Mouse (Mus musculus) intestine, embryonic 16.5 days (tissue): Measurements from ENCODE around the gene Lrmda. TPM values are rescaled to one million over a fixed set of nuclear protein-coding genes. Genes with fewer than 3 reads are reported as not detected.

Source experiments
- ATAC-seq: fragments of 200-750 bp; cut with Nextera tagmentation; 2 replicates; pipeline ENCODE4 v1.8.0; 2017; ENCODE audit warnings: moderate TSS enrichment, moderate library complexity
- H3K27ac ChIP-seq: fragments of 300-500 bp; sonication (generic); 2 replicates; pipeline ENCODE4 v1.5.1; 2014; ENCODE audit warnings: mild to moderate bottlenecking, low read length
- H3K27me3 ChIP-seq: fragments of 300-500 bp; sonication (generic); replicated peaks from 2 replicates; pipeline ENCODE4 v1.6.1; 2014; ENCODE audit warnings: low read length, control low read depth, mixed read lengths; ENCODE audit not compliant: control insufficient read depth, insufficient read depth
- H3K36me3 ChIP-seq: fragments of 300-500 bp; sonication (generic); 2 replicates; pipeline ENCODE4 v1.6.1; 2014; ENCODE audit warnings: low read length, control low read depth; ENCODE audit not compliant: control insufficient read depth, insufficient read depth
- H3K4me1 ChIP-seq: fragments of 300-500 bp; sonication (generic); 2 replicates; pipeline ENCODE4 v1.6.1; 2014; ENCODE audit warnings: low read length, control low read depth, mixed read lengths; ENCODE audit not compliant: control insufficient read depth, insufficient read depth
- H3K4me2 ChIP-seq: fragments of 300-500 bp; sonication (generic); 2 replicates; pipeline ENCODE4 v1.6.1; 2014; ENCODE audit warnings: low read depth, low read length, control low read depth
- H3K4me3 ChIP-seq: fragments of 300-500 bp; sonication (generic); 2 replicates; pipeline ENCODE4 v1.5.1; 2014; ENCODE audit warnings: mild to moderate bottlenecking, low read length
- H3K9ac ChIP-seq: fragments of 300-500 bp; sonication (generic); 2 replicates; pipeline ENCODE4 v1.6.1; 2014; ENCODE audit warnings: low read depth, low read length
- H3K9me3 ChIP-seq: fragments of 300-500 bp; sonication (generic); 2 replicates; pipeline ENCODE4 v1.6.1; 2016; ENCODE audit warnings: low read length, control low read depth; ENCODE audit not compliant: control insufficient read depth
- WGBS: fragments of 180-500 bp; shearing (Covaris S2); extraction: QIAGEN DNeasy Blood & Tissue Kit; methylation state at CpG from one replicate; pipeline ENCODE4 v1.1.7; 2014; 5-methylcytosine and 5-hydroxymethylcytosine counted together
- polyA plus RNA-seq: library from polyadenylated mRNA; unstranded; fragments of >200 nt; fragmentation: Nextera tagmentation; extraction: Ambion mirVana; gene quantifications from 2 replicates; pipeline ENCODE4 v1.2.1, GENCODE M21; 2015

Gene Lrmda
- polyA plus RNA-seq, 1 experiment from 2014 or later = 0.53 TPM

DNA sequence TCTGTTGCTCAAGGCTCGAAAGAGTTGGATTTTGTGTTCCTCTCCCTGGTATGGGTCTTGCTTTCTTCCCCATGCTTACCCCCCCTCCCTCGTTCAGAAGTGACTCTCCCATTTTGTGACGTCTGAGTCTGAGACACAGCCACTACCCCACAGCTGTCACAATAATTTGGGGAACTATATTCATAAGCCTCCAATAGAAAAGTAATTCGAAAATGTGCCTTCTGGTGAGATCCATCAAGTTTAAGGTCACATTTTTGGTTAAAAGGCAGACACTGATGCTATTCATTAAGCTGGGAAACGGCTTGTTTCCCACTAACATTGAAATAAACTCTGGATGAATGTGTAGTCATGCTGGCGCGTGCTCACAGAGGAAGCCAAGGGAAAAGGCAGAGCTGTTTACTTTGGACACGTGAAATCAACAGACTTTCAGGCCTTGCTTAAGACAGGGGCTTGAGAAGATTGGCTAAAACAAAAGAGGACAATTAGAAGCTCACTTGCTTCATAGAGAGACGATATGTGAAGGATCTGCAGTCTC lies 795.4 kb downstream of the Lrmda start:
- H3K36me3 ChIP-seq = no peaks in the 10 kb centered on the region
- ATAC-seq = 0 out of 2 replicates have a peak, but pooled peaks have one; percentile 26
- no peaks in the 10 kb centered on the region for H3K27me3 ChIP-seq
- 48% methylated on average over 9 of the region's 9 CpGs for WGBS
- H3K4me1 ChIP-seq = peaks cover 15% of the 10 kb centered on the region
- no peak overlapping the region for H3K9ac ChIP-seq
- H3K9me3 ChIP-seq = no peaks in the 10 kb centered on the region
- H3K4me3 ChIP-seq = no peak overlapping the region
- H3K4me2 ChIP-seq = no peak overlapping the region
- peak overlapping the region; percentile 2; the same call in 1 of the 2 replicates for H3K27ac ChIP-seq

DNA sequence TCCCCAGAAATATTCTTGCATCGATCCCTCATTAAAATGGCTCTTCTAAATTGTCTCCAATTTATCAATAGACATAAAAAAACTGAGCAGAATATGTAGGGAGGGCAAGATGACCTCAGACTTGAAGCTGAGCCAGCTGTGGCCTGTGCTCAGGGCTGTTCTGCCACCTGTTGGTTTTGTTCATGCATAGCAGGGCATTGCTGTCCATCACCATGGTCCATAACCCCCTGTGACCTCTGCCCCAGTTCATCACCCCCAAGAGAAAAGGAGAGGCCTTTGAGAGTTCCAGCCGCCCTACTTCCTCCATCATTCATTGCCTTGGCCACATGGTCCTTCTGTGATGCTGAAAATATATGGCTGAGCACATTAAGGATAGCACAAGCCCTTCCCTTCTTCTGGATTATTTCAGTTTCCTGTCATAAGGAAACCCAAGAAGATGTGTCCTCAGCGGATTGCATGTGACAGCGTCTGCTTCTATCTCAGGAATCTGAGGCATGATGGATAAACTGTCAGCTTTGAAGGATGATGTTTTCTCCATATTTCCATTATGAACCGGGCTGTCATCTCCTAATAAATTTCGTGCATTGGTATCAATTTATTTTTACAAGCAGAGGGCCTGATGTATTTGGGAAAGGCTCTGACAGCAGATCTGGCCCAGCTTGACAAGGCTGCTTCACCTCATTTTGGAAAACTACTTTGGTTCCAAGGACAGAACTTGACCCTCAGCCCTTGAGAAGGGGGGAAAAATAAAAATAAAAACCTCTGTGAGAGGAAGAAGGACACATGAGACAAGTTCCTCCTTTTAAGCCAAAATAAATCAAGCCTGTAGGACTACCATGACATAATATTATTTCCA lies 798.1 kb downstream of the Lrmda start:
- Histone ChIP-seq H3K9me3 (no peaks in the 10 kb centered on the region), H3K36me3 (no peaks in the 10 kb centered on the region), H3K9ac (no peak overlapping the region), H3K27me3 (no peaks in the 10 kb centered on the region), H3K4me2 (no peak overlapping the region), H3K27ac (no peak overlapping the region), H3K4me3 (no peak overlapping the region), H3K4me1 (peaks cover 7% of the 10 kb centered on the region)
- ATAC-seq = no peak
- 71% methylated on average over 6 of the region's 6 CpGs for WGBS

DNA sequence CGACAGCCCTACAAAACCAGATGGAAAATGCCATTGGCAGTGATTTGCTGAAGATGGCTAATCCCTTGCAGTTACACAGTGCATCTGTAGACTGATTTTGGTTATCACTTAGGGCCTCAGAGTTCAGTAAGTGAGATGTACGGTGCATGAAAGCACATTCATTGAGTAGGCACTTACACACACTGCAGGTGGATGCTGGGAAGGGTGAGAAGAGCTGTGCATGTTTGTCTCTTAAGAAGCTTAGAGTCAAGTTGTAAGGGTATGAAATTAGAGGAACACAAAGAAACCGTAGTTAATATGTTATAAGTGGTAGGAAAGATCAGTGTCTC lies 798.7 kb downstream of the Lrmda start:
- Histone ChIP-seq H3K4me3 (no peak overlapping the region), H3K27ac (no peak overlapping the region), H3K9me3 (no peaks in the 10 kb centered on the region), H3K4me2 (no peak overlapping the region), H3K36me3 (no peaks in the 10 kb centered on the region), H3K4me1 (peaks cover 3% of the 10 kb centered on the region), H3K9ac (no peak overlapping the region), H3K27me3 (no peaks in the 10 kb centered on the region)
- 69% methylated on average over 3 of the region's 3 CpGs for WGBS
- no peak for ATAC-seq

GRCm38 (mm10) chr14:22822942-22823341 lies 803.4 kb downstream of the Lrmda start:
- H3K9ac ChIP-seq = no peak overlapping the region
- no peaks in the 10 kb centered on the region for H3K9me3 ChIP-seq
- no peak overlapping the region for H3K27ac ChIP-seq
- H3K4me1 ChIP-seq = no peaks in the 10 kb centered on the region
- H3K4me2 ChIP-seq = no peak overlapping the region
- no peaks in the 10 kb centered on the region for H3K36me3 ChIP-seq
- ATAC-seq = no peak
- WGBS = 43% methylated on average over 3 of the region's 3 CpGs
- H3K27me3 ChIP-seq = no peaks in the 10 kb centered on the region
- no peak overlapping the region for H3K4me3 ChIP-seq

DNA sequence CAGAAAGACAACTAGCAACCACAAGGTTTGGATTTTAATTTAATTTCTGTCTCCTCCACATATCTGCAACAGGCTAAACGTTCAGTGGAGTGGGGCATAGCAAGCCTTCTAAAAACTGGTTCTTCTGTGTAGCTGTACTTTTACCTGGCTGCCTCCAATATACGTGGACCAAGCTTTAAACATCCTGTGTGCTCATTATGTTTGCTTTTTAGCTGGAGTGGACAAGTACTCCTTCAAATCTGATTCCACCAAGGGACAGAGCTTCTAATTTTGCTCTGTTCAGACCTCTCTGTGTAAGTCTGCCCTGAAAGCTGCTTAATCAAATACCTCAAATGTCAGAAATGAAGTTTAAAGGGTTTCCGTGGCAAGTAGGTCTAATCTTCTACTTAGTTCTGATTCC lies 807.3 kb downstream of the Lrmda start:
- H3K9ac ChIP-seq = no peak overlapping the region
- no peaks in the 10 kb centered on the region for H3K27me3 ChIP-seq
- no peak overlapping the region for H3K4me3 ChIP-seq
- no peak overlapping the region for H3K4me2 ChIP-seq
- no peaks in the 10 kb centered on the region for H3K36me3 ChIP-seq
- 67% methylated on average over 3 of the region's 3 CpGs for WGBS
- no peak for ATAC-seq
- no peak overlapping the region for H3K27ac ChIP-seq
- no peaks in the 10 kb centered on the region for H3K9me3 ChIP-seq
- no peaks in the 10 kb centered on the region for H3K4me1 ChIP-seq

GRCm38 (mm10) chr14:22837058-22837457 lies 817.5 kb downstream of the Lrmda start:
- no peak overlapping the region for H3K4me3 ChIP-seq
- no peak overlapping the region for H3K9ac ChIP-seq
- no peaks in the 10 kb centered on the region for H3K36me3 ChIP-seq
- no peaks in the 10 kb centered on the region for H3K4me1 ChIP-seq
- H3K4me2 ChIP-seq = no peak overlapping the region
- no peak for ATAC-seq
- no peaks in the 10 kb centered on the region for H3K9me3 ChIP-seq
- H3K27me3 ChIP-seq = no peaks in the 10 kb centered on the region
- H3K27ac ChIP-seq = no peak overlapping the region

DNA sequence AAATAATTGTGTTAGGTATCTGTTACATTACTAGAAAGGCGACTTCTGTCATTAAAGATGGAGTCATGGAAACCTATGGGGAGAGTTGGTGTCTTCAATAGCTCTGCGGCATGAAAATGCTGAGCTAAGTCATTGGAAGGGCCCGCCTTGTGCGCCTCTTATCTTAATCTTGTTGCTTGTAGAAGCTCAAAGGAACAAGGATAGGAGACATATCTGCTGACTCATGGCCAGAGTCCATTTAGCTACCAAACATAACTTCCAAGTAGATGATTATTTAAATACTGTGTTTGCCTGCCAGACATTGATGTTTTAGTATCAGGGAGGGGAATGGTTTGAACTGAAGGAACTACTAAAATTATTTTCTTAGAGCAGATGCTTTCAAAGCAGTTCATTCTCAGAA lies 821.6 kb downstream of the Lrmda start:
- no peaks in the 10 kb centered on the region for H3K9me3 ChIP-seq
- no peak overlapping the region for H3K4me3 ChIP-seq
- H3K4me1 ChIP-seq = no peaks in the 10 kb centered on the region
- no peak overlapping the region for H3K27ac ChIP-seq
- ATAC-seq = no peak
- H3K9ac ChIP-seq = no peak overlapping the region
- 87% methylated on average over 4 of the region's 4 CpGs for WGBS
- no peaks in the 10 kb centered on the region for H3K36me3 ChIP-seq
- no peaks in the 10 kb centered on the region for H3K27me3 ChIP-seq
- H3K4me2 ChIP-seq = no peak overlapping the region

DNA sequence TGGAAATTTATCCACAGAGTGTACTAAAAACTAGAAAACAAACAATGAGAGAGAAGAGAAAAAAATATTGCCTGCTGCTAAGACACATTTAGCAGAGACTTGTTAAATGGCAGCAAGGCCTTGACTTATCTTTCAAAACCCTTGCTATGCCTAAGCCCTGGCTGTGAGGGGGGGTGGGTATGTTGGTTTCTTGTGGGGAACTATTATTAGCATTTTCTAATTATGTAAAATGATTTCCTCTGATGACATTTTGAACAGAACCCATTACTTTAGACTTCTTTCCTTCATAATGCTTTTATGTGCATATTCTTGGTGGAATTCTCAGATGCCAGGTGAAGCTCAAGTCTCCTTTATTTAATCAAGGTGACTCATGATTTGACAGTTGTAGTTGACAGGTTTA lies 824.5 kb downstream of the Lrmda start:
- H3K4me1 ChIP-seq = no peaks in the 10 kb centered on the region
- no peak overlapping the region for H3K27ac ChIP-seq
- no peak overlapping the region for H3K4me2 ChIP-seq
- H3K27me3 ChIP-seq = no peaks in the 10 kb centered on the region
- H3K4me3 ChIP-seq = no peak overlapping the region
- no peaks in the 10 kb centered on the region for H3K9me3 ChIP-seq
- H3K9ac ChIP-seq = no peak overlapping the region
- no peak for ATAC-seq
- no peaks in the 10 kb centered on the region for H3K36me3 ChIP-seq

- Histone ChIP-seq H3K4me3 (no peak overlapping the region), H3K36me3 (no peaks in the 10 kb centered on the region), H3K4me1 (no peaks in the 10 kb centered on the region), H3K4me2 (no peak overlapping the region), H3K27me3 (no peaks in the 10 kb centered on the region), H3K9ac (no peak overlapping the region), H3K27ac (no peak overlapping the region), H3K9me3 (no peaks in the 10 kb centered on the region)
- no peak for ATAC-seq
- WGBS = 66% methylated on average over 4 of the region's 4 CpGs
Measured at GRCm38 (mm10) chr14:22845401-22845800, 825.9 kb downstream of the Lrmda start.
